ENCODE assay signal across 13 mouse cellular contexts in genomic region chr15:84211564-84211963, GRCm38 (mm10). TPM values are rescaled to one million over a fixed set of nuclear protein-coding genes. Genes with fewer than 3 reads are reported as not detected.
DNase-seq lines count a peak whose midpoint lies in the region; ATAC-seq and TF ChIP-seq lines count a peak whose summit lies in the region.
"Had no signal": no experiment of that assay in that cellular context is flagged by ENCODE, and none has a peak within 500 bp of the region (broad histone marks: within the 10 kb centered on the region; RNA-seq: fewer than 3 reads in every experiment).

No protein-coding gene starts in this region.

- no peak overlapping the region for H3K4me3 ChIP-seq in hindbrain, embryonic 12.5 days
- H3K4me3 ChIP-seq in hindbrain, embryonic 14.5 days (replicated peaks; ENCODE audit: low read length), result no peak overlapping the region
- peak overlapping the region; percentile 93 for H3K4me3 ChIP-seq in megakaryocyte, embryonic 14.5 days (replicated peaks)
- H3K4me3 ChIP-seq in liver, embryonic 13.5 days (replicated peaks), result no peak overlapping the region
- no peak overlapping the region for H3K4me3 ChIP-seq in midbrain, postnatal 0 days (ENCODE audit: low read depth, low read length)
- H3K4me3 ChIP-seq: embryonic facial prominence, embryonic 12.5 days had no signal

- peaks cover 37% of the 10 kb centered on the region for H3K4me1 ChIP-seq in hindbrain, embryonic 12.5 days
- peaks cover 7% of the 10 kb centered on the region for H3K4me1 ChIP-seq in hindbrain, embryonic 14.5 days (replicated peaks; ENCODE audit: control insufficient read depth, insufficient read depth, low read length)
- H3K4me1 ChIP-seq in megakaryocyte, embryonic 14.5 days, result peaks cover 99% of the 10 kb centered on the region
- H3K4me1 ChIP-seq in liver, embryonic 13.5 days (replicated peaks), result peaks cover 62% of the 10 kb centered on the region
- no peaks in the 10 kb centered on the region; the same call in 1 of the 2 replicates for H3K4me1 ChIP-seq in midbrain, postnatal 0 days (ENCODE audit: insufficient read depth, low read length)

- H3K36me3 ChIP-seq in hindbrain, embryonic 12.5 days, result peaks cover 45% of the 10 kb centered on the region
- peaks cover 55% of the 10 kb centered on the region for H3K36me3 ChIP-seq in hindbrain, embryonic 14.5 days (replicated peaks; ENCODE audit: control insufficient read depth, insufficient read depth)
- peaks cover 93% of the 10 kb centered on the region for H3K36me3 ChIP-seq in megakaryocyte, embryonic 14.5 days (replicated peaks; ENCODE audit: low read length)
- peaks cover 70% of the 10 kb centered on the region for H3K36me3 ChIP-seq in liver, embryonic 13.5 days
- peaks cover 31% of the 10 kb centered on the region for H3K36me3 ChIP-seq in midbrain, postnatal 0 days (ENCODE audit: insufficient read depth, low read length)

- ATAC-seq in hindbrain, embryonic 12.5 days (ENCODE audit: low FRiP score), result peak; percentile 29
- ATAC-seq in hindbrain, embryonic 14.5 days (ENCODE audit: low FRiP score), result no peak
- no peak for ATAC-seq in megakaryocyte, adult 5-6 weeks (ENCODE audit: poor library complexity, severe bottlenecking)
- no peak for ATAC-seq in liver, embryonic 13.5 days (ENCODE audit: low read depth)
- ATAC-seq in midbrain, postnatal 0 days (ENCODE audit: low FRiP score), result 0 out of 2 replicates have a peak, but pooled peaks have one; percentile 6
- ATAC-seq in inflammation-experienced regulatory T-cells, adult 6 months, result no peak

- no peak overlapping the region for H3K27ac ChIP-seq in hindbrain, embryonic 12.5 days
- H3K27ac ChIP-seq in hindbrain, embryonic 14.5 days, result no peak overlapping the region
- peak overlapping the region; percentile 93 for H3K27ac ChIP-seq in liver, embryonic 13.5 days
- no peak overlapping the region for H3K27ac ChIP-seq in midbrain, postnatal 0 days (ENCODE audit: low read depth, low read length)
- H3K27ac ChIP-seq: embryonic facial prominence, embryonic 12.5 days had no signal

- no peak for DNase-seq in hindbrain, embryonic 14.5 days (ENCODE audit: low spot score)
- DNase-seq in liver, embryonic 13.5 days, result no peak
- no peak for DNase-seq in midbrain, postnatal 0 days (ENCODE audit: low spot score)

- H3K9ac ChIP-seq in hindbrain, embryonic 12.5 days, result no peak overlapping the region
- H3K9ac ChIP-seq in hindbrain, embryonic 14.5 days, result no peak overlapping the region
- H3K9ac ChIP-seq in liver, embryonic 13.5 days, result 0 out of 2 replicates have a peak overlapping the region, but pooled peaks have one; percentile 31
- H3K9ac ChIP-seq in midbrain, postnatal 0 days (replicated peaks; ENCODE audit: low read length, poor library complexity, severe bottlenecking), result no peak overlapping the region
- H3K9ac ChIP-seq: embryonic facial prominence, embryonic 12.5 days; forebrain, postnatal 0 days had no signal

- no peaks in the 10 kb centered on the region for H3K27me3 ChIP-seq in hindbrain, embryonic 12.5 days
- no peaks in the 10 kb centered on the region for H3K27me3 ChIP-seq in hindbrain, embryonic 14.5 days (ENCODE audit: control insufficient read depth, insufficient read depth, low read length)
- H3K27me3 ChIP-seq in megakaryocyte, embryonic 14.5 days (replicated peaks), result no peaks in the 10 kb centered on the region
- H3K27me3 ChIP-seq in liver, embryonic 13.5 days, result no peaks in the 10 kb centered on the region
- no peaks in the 10 kb centered on the region for H3K27me3 ChIP-seq in midbrain, postnatal 0 days (ENCODE audit: insufficient read depth, low read length)
- H3K27me3 ChIP-seq: embryonic facial prominence, embryonic 12.5 days had no signal

- H3K4me2 ChIP-seq in hindbrain, embryonic 12.5 days (replicated peaks), result no peak overlapping the region
- no peak overlapping the region for H3K4me2 ChIP-seq in hindbrain, embryonic 14.5 days (replicated peaks)
- H3K4me2 ChIP-seq in liver, embryonic 13.5 days, result no peak overlapping the region
- H3K4me2 ChIP-seq in midbrain, postnatal 0 days (ENCODE audit: low read depth, low read length, poor library complexity, severe bottlenecking), result no peak overlapping the region
- H3K4me2 ChIP-seq: embryonic facial prominence, embryonic 12.5 days had no signal

- 75% methylated on average over 4 of the region's 4 CpGs for WGBS in hindbrain, embryonic 12.5 days
- 71% methylated on average over 4 of the region's 4 CpGs for WGBS in hindbrain, embryonic 14.5 days
- WGBS in liver, embryonic 13.5 days (ENCODE audit: insufficient replicate concordance), result 69% methylated on average over 4 of the region's 4 CpGs
- WGBS in midbrain, postnatal 0 days, result 78% methylated on average over 4 of the region's 4 CpGs

- TF ChIP-seq CTCF in midbrain, postnatal 0 days (IDR thresholded peaks at IDR 0.05), result no peak

- no peaks in the 10 kb centered on the region for H3K9me3 ChIP-seq in hindbrain, embryonic 12.5 days (replicated peaks)
- no peaks in the 10 kb centered on the region for H3K9me3 ChIP-seq in hindbrain, embryonic 14.5 days (ENCODE audit: control insufficient read depth, low read length)
- H3K9me3 ChIP-seq in megakaryocyte, embryonic 14.5 days, result no peaks in the 10 kb centered on the region
- H3K9me3 ChIP-seq in liver, embryonic 13.5 days (replicated peaks), result no peaks in the 10 kb centered on the region
- no peaks in the 10 kb centered on the region for H3K9me3 ChIP-seq in midbrain, postnatal 0 days (ENCODE audit: low read length)
- H3K9me3 ChIP-seq: embryonic facial prominence, embryonic 12.5 days had no signal

RNA-seq across cellular contexts. Expression of gene Samm50, which starts 19.5 kb away (rescaled TPM):
- 87.8 and 94.7 TPM in 2 replicates for polyA plus RNA-seq in hindbrain, embryonic 12.5 days (2016; fragmentation: Nextera tagmentation; extraction: Ambion mirVana)
- polyA plus RNA-seq in hindbrain, embryonic 14.5 days (2014; fragmentation: Nextera tagmentation; extraction: Ambion mirVana), result 56.3 and 56.7 TPM in 2 replicates
- 14.6 and 45.4 TPM in 2 replicates for polyA plus RNA-seq in megakaryocyte, embryonic 14.5 days (2012; ENCODE audit: insufficient read depth, low replicate concordance)
- 25.7 and 30.5 TPM in 2 replicates for total RNA-seq in megakaryocyte, adult 5-6 weeks (2015)
- total RNA-seq in megakaryocyte, adult 5-6 weeks (2017), result 26.0 and 26.4 TPM in 2 replicates
- 98.0 and 106 TPM in 2 replicates for polyA plus RNA-seq in liver, embryonic 13.5 days (2015; fragmentation: Nextera tagmentation; extraction: Ambion mirVana)
- total RNA-seq in midbrain, postnatal 0 days (2014; rRNA removed), result 38.9 and 39.7 TPM in 2 replicates
- polyA plus RNA-seq in midbrain, postnatal 0 days (2015; fragmentation: Nextera tagmentation; extraction: Ambion mirVana), result 88.1 and 90.9 TPM in 2 replicates
- 10 to 100 TPM; 31.9 to 49.9 (median 46.9) TPM for polyA plus RNA-seq in inflammation-experienced regulatory T-cells, adult 6 months (2017; shearing (Covaris generic))

RNA-seq across cellular contexts. Expression of gene Parvb, which starts 20.3 kb away (rescaled TPM):
- 5.0 and 6.5 TPM in 2 replicates for polyA plus RNA-seq in hindbrain, embryonic 12.5 days (2016; fragmentation: Nextera tagmentation; extraction: Ambion mirVana)
- polyA plus RNA-seq in hindbrain, embryonic 14.5 days (2014; fragmentation: Nextera tagmentation; extraction: Ambion mirVana), result 4.1 and 5.1 TPM in 2 replicates
- 524 and 845 TPM in 2 replicates for polyA plus RNA-seq in megakaryocyte, embryonic 14.5 days (2012; ENCODE audit: insufficient read depth, low replicate concordance)
- 32.7 and 38.8 TPM in 2 replicates for total RNA-seq in megakaryocyte, adult 5-6 weeks (2015)
- total RNA-seq in megakaryocyte, adult 5-6 weeks (2017), result 9.5 and 10.6 TPM in 2 replicates
- polyA plus RNA-seq in liver, embryonic 13.5 days (2015; fragmentation: Nextera tagmentation; extraction: Ambion mirVana), result 6.7 and 8.1 TPM in 2 replicates
- 9.6 and 14.0 TPM in 2 replicates for total RNA-seq in midbrain, postnatal 0 days (2014; rRNA removed)
- 4.3 and 5.8 TPM in 2 replicates for polyA plus RNA-seq in midbrain, postnatal 0 days (2015; fragmentation: Nextera tagmentation; extraction: Ambion mirVana)
- 1 to 10 TPM in 1 of 3 experiments, under 1 TPM in 1, not detected in 1; 0.89 to 2.1 TPM for polyA plus RNA-seq in inflammation-experienced regulatory T-cells, adult 6 months (2017; shearing (Covaris generic))

RNA-seq across cellular contexts. Expression of gene Pnpla3, which starts 43.9 kb away (rescaled TPM):
- 2.7 and 3.0 TPM in 2 replicates for polyA plus RNA-seq in hindbrain, embryonic 12.5 days (2016; fragmentation: Nextera tagmentation; extraction: Ambion mirVana)
- polyA plus RNA-seq in hindbrain, embryonic 14.5 days (2014; fragmentation: Nextera tagmentation; extraction: Ambion mirVana), result 3.4 and 4.2 TPM in 2 replicates
- not detected in 2 replicates for polyA plus RNA-seq in megakaryocyte, embryonic 14.5 days (2012; ENCODE audit: insufficient read depth, low replicate concordance)
- total RNA-seq in megakaryocyte, adult 5-6 weeks (2015), result not detected in 2 replicates
- total RNA-seq in megakaryocyte, adult 5-6 weeks (2017), result not detected in 2 replicates
- polyA plus RNA-seq in liver, embryonic 13.5 days (2015; fragmentation: Nextera tagmentation; extraction: Ambion mirVana), result 1.2 and 1.4 TPM in 2 replicates
- 6.9 and 7.3 TPM in 2 replicates for total RNA-seq in midbrain, postnatal 0 days (2014; rRNA removed)
- 5.1 and 5.4 TPM in 2 replicates for polyA plus RNA-seq in midbrain, postnatal 0 days (2015; fragmentation: Nextera tagmentation; extraction: Ambion mirVana)
- polyA plus RNA-seq in inflammation-experienced regulatory T-cells, adult 6 months (2017; shearing (Covaris generic)), result under 1 TPM in 1 of 3 experiments, not detected in 2; 0.61 TPM
- total RNA-seq: common myeloid progenitor, adult 5-6 weeks; granulocyte monocyte progenitor cell, adult 5-6 weeks had no signal
- polyA plus RNA-seq: C2C12; erythroblast, embryonic 14.5 days had no signal

Comparison
In these comparisons a context has a peak if more than half of its experiments do, and no peak if none do; other contexts are left out.
1. ATAC-seq: peak in hindbrain, embryonic 12.5 days (single experiment) and midbrain, postnatal 0 days (single experiment); none in hindbrain, embryonic 14.5 days (single experiment), megakaryocyte, adult 5-6 weeks (single experiment), liver, embryonic 13.5 days (single experiment) and inflammation-experienced regulatory T-cells, adult 6 months (single experiment).
2. RNA of gene Parvb, which starts 20.3 kb away (polyA plus RNA-seq): 524 to 845 TPM in megakaryocyte, embryonic 14.5 days; 6.7 to 8.1 TPM in liver, embryonic 13.5 days, 5.0 to 6.5 TPM in hindbrain, embryonic 12.5 days, 4.3 to 5.8 TPM in midbrain, postnatal 0 days, 4.1 to 5.1 TPM in hindbrain, embryonic 14.5 days and 0.89 to 2.1 TPM in inflammation-experienced regulatory T-cells, adult 6 months; every median in the first group is over 10 times any median in the second.